Mouse (Mus musculus) bone marrow macrophage, adult 2 months (primary cell): Measurements from ENCODE around the gene Trpm3. TPM values are rescaled to one million over a fixed set of nuclear protein-coding genes. Genes with fewer than 3 reads are reported as not detected.

Source experiments
- H3K27ac ChIP-seq: 2 replicates; pipeline ENCODE4 v1.5.1; 2012; ENCODE audit warnings: low read depth, low read length; ENCODE audit not compliant: insufficient read depth
- H3K4me1 ChIP-seq: 2 replicates; pipeline ENCODE4 v1.6.1; 2012; ENCODE audit warnings: low read length; ENCODE audit not compliant: control insufficient read depth, insufficient read depth
- H3K4me3 ChIP-seq: 2 replicates; pipeline ENCODE4 v1.5.1; 2012; ENCODE audit warnings: mild to moderate bottlenecking, low read length, moderate library complexity; ENCODE audit not compliant: insufficient read depth
- CTCF ChIP-seq: IDR thresholded peaks from 2 replicates; pipeline ENCODE4 v1.5.1; 2012; ENCODE audit warnings: low read depth, mild to moderate bottlenecking, low read length, moderate library complexity
- POLR2A ChIP-seq: IDR thresholded peaks from 2 replicates; pipeline ENCODE4 v1.6.1; 2012; ENCODE audit warnings: mild to moderate bottlenecking, low read depth, low read length, borderline replicate concordance
- polyA plus RNA-seq: library from polyadenylated mRNA; stranded (reverse); fragments of >200 nt; gene quantifications from 2 replicates; pipeline ENCODE4 v1.2.4, GENCODE M21; 2012; ENCODE audit not compliant: missing spikeins, insufficient read depth, insufficient read length

Gene Trpm3
- polyA plus RNA-seq, 1 experiment, result not detected

DNA sequence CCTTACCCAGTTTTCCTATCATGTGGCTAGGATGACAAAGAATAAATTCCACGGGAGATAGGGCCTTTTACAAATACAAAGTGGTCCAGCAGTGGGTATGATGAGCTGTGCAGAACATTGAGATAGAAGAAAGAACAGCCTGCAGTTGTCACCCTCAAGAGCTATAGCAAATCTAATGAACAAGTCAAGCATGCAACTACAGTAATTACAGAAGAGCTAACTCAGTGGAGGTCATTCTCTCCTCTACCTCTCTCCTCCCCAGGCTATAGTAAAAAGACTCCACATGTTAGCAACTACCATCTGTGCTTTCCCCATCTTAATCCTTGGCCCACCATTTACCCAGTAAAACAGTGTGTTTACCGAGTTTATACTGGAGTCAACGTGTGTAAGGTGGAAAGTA, 629.4 kb downstream of the Trpm3 start:
- TF ChIP-seq POLR2A (no peak), CTCF (no peak)
- Histone ChIP-seq H3K27ac (no peak overlapping the region), H3K4me1 (no peaks in the 10 kb centered on the region), H3K4me3 (no peak overlapping the region)

DNA sequence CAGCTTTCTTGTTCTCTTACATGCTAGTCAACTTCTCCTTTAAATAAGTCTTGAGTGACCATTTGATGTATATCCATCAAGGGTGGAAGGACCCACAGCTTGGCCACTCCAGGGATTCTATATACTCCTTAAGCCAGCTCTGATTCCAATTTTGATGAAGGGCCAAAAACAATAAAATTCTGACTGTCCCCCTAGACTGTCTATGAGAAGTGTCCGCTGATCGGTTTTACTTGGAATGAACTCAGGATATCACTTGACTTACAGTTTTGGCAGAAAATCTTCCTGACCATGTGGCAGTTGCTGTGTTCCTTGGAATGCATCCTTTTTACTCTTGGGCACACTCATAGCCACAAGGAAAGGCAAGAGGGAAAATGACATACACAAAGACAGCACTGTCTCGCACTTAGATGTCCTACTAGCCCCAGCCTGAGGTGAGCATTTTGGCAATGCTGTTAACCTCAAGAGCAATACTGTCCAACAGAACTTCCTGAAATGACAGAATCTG, 636.4 kb downstream of the Trpm3 start:
- Histone ChIP-seq H3K4me3 (no peak overlapping the region), H3K27ac (no peak overlapping the region), H3K4me1 (no peaks in the 10 kb centered on the region)
- TF ChIP-seq CTCF, result no peak
- no peak for TF ChIP-seq POLR2A

DNA sequence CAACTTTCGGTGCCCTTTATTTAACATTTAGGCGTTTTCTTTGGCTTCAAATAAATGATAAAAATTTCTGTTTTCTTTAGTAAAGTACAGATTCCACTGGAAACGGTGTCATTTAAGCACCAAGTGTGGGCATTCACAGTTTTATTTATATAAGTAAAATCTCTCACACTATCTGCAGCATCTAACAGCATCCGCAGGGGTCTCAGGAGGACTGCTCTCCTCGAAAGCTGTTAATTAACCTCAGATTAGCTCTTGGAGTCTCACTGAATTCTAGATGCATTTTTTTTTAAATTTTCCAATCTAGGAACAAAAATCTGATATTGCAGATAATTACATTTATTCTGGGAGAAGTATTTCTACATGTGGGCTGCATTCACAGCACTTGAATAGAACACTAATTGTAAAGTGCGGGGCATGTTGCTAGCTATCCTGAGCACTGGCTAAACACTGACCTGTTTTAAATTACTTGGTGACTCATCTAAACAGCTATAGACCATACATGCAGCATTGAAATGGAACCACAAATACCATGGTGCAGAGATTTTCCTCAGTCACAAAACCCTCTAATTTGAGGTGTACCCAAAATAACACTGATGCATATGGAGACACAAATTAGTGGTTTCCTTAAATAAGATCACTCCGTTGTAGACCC, 641.5 kb downstream of the Trpm3 start:
- H3K4me1 ChIP-seq, result no peaks in the 10 kb centered on the region

DNA sequence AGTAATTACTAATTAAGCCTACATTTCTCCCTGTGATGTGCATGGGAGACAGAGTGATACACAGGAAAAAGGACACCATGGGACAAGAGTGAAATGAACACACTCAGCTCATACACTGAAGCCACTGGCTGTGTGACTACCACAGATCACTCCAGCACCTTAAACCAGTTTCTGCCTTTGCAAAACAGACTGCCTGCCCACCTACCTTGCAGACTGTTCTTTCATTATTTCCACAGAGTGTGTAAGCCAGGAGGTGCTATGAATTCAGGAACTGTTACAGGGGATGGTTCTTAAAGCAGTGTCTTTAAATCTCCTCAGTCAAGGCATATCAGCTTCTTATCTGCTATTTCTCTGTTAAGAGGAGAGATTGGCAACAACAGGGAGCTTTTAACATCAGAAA, 642.7 kb downstream of the Trpm3 start:
- no peak overlapping the region for H3K27ac ChIP-seq
- no peaks in the 10 kb centered on the region for H3K4me1 ChIP-seq
- H3K4me3 ChIP-seq, result no peak overlapping the region
- no peak for TF ChIP-seq CTCF
- TF ChIP-seq POLR2A, result no peak

More for the DNA sequence above, 641.5 kb downstream of the Trpm3 start:
- TF ChIP-seq POLR2A, result no peak
- TF ChIP-seq CTCF, result no peak
- no peak overlapping the region for H3K27ac ChIP-seq
- H3K4me3 ChIP-seq, result no peak overlapping the region

DNA sequence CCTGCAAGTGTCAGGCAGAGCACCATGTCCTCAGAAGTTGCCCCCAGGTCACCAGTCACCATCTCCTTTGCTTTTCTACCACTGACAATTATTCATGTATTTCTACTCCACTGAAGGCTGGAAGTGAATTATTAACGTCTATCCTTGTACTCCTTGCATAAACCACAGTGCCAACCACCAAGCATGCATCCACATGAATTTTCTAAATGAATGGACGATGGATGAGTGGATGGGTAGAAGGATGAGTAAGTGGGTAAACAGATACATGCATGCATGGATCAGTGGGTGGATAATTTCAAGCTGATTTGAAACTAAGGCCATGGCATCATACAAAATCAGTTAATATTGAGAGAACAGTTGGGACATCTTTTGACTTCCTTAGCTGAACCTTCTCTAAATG, 644.9 kb downstream of the Trpm3 start:
- Histone ChIP-seq H3K4me3 (no peak overlapping the region), H3K4me1 (no peaks in the 10 kb centered on the region), H3K27ac (no peak overlapping the region)
- no peak for TF ChIP-seq CTCF
- TF ChIP-seq POLR2A, result no peak

DNA sequence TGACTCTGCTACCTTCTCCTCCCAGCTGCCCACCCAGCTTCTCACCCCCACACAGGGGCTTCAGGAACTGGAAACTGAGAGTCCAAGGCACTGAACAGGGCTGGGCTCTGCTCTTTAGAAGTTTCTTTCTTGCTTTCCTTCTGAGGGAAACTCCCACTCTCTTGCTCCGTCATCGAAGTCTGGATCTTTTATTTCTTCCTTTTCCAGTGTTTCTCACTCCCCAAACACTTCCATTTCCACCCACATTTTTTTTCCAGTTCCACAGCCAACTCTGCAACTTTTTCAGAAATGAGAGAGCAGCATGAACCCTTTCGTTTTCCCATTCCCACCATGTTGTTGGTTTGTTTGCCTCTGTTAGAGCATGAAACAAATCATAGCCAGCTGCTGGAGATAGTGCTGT, 650.9 kb downstream of the Trpm3 start:
- H3K4me3 ChIP-seq, result no peak overlapping the region
- no peak for TF ChIP-seq CTCF
- TF ChIP-seq POLR2A, result no peak
- no peaks in the 10 kb centered on the region for H3K4me1 ChIP-seq
- no peak overlapping the region for H3K27ac ChIP-seq

DNA sequence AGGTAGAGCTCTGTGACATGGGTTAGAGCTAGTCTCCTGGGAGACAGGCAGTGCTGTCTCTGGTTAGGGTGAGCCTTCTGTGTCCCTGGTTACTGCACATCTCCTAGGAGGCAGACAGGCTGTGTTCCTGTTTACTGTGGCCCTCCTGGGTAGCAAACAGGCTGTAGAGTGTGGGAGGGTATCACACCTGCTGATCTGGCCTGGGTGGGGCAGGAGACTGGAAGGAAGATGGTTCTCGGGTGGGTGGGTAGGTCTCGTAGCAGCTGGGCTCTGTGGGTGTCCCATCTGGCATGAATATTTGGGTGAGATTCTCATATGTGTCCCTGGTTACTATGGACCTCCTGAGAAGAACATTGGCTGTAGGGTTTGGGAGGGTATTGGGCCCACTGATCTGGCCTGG, 658.1 kb downstream of the Trpm3 start:
- Histone ChIP-seq H3K4me1 (no peaks in the 10 kb centered on the region), H3K27ac (no peak overlapping the region), H3K4me3 (no peak overlapping the region)
- TF ChIP-seq CTCF (no peak), POLR2A (no peak)

DNA sequence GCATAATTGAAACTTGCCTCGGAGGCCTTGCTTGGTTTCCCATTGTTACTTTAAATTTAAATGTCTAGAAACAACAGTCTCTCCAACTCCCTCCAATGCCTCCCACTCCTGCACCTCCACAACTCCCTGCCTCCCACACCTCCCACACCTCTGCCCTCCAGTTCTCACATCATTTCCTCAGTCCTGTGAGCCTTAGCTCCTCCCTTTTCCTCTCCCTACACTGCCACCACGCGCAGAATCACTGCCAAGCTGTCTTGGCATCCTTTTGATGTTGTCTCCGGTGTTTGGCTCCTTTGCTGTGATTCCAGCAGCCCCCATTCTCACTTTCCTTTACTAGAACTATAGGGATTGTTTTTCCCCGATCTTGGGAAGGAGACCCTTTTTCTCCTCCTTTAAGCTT, 661.6 kb downstream of the Trpm3 start:
- no peaks in the 10 kb centered on the region for H3K4me1 ChIP-seq
- H3K27ac ChIP-seq, result no peak overlapping the region
- no peak overlapping the region for H3K4me3 ChIP-seq
- TF ChIP-seq CTCF (no peak), POLR2A (no peak)

DNA sequence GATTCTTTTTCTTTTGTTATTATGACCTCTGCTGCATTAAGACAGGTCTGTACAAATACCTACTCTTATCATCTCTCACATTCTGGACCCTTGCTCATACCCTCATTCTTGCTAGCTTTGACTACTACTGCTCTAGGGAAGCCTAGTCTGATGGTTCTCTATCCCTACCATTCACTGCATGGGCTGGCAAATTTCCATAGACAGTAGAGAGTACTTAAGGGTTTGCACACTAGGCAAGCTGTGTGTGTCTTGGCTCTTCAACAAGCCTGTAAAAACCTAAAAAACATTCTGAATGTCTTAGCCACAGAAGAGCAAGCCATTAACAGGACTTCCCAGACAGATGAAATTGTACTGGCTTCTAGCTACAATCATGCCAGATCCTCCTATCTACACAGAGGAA, 664.5 kb downstream of the Trpm3 start:
- Histone ChIP-seq H3K4me1 (no peaks in the 10 kb centered on the region), H3K4me3 (no peak overlapping the region), H3K27ac (no peak overlapping the region)
- TF ChIP-seq CTCF (no peak), POLR2A (no peak)

DNA sequence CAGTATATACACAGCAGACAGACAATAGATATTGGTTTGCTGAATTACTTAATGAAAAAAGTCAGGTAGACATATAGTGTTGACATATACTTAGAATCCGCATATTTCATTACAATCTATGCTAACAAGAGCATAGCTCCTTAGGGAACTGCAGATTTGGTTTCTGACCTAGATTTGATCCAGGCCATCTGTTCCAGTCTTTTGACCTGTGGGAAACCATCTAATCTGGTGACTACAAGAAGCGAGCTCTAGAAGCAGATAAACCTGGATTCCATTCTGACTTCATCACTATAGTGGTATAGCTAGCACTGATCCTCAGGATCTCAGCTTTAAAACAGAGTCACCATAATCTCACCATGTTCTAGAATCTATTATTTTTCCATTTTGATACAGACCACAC, 665.5 kb downstream of the Trpm3 start:
- TF ChIP-seq POLR2A, result no peak
- no peak for TF ChIP-seq CTCF
- H3K27ac ChIP-seq, result no peak overlapping the region
- H3K4me3 ChIP-seq, result no peak overlapping the region
- H3K4me1 ChIP-seq, result no peaks in the 10 kb centered on the region

DNA sequence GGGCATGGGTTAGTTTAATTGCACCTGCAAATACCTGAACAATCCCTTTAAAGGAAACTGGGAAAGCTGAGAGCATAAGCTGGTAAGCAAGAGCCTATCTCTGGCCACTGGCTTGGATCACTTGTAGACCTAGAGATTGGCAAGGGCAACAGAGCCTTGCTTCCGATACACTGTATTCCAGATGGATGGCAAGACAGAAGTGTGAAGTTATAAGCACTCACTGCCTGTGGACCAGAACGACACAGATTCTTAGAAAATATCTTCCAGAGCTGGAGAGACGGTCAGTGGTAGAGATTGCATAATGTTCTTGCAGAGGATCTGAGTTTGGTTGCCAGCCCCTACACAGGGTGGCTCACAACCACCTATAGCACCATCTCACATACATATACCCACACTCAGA, 671.4 kb downstream of the Trpm3 start:
- Histone ChIP-seq H3K4me1 (no peaks in the 10 kb centered on the region), H3K27ac (no peak overlapping the region), H3K4me3 (no peak overlapping the region)
- TF ChIP-seq CTCF (no peak), POLR2A (no peak)
